Mouse (Mus musculus) C2C12 (cell line): ENCODE data around the gene Tnfsf12.

Experiments used
- CTCF ChIP-seq: IDR thresholded peaks from one replicate; pipeline ENCODE4 v1.5.1; 2011; ENCODE audit not compliant: control insufficient read depth, insufficient read depth, insufficient read length
- FOSL1 ChIP-seq: IDR thresholded peaks from one replicate; pipeline ENCODE4 v1.8.0; 2011; ENCODE audit warnings: mild to moderate bottlenecking, low read length; ENCODE audit not compliant: poor library complexity, insufficient read depth, severe bottlenecking
- MAX ChIP-seq: IDR thresholded peaks from one replicate; pipeline ENCODE4 v1.6.1; 2011; ENCODE audit warnings: mild to moderate bottlenecking, control low read depth
- MYOD1 ChIP-seq: IDR thresholded peaks from one replicate; pipeline ENCODE4 v1.6.1; 2011; ENCODE audit warnings: low read depth; ENCODE audit not compliant: control insufficient read depth, insufficient read length
- MYOG ChIP-seq: IDR thresholded peaks from one replicate; pipeline ENCODE4 v1.6.1; 2011; ENCODE audit not compliant: control insufficient read depth, insufficient read length; ENCODE audit errors: extremely low read depth
- USF1 ChIP-seq: IDR thresholded peaks from one replicate; pipeline ENCODE4 v1.6.1; 2011; ENCODE audit warnings: low read depth, mild to moderate bottlenecking, control low read depth, moderate library complexity

DNA sequence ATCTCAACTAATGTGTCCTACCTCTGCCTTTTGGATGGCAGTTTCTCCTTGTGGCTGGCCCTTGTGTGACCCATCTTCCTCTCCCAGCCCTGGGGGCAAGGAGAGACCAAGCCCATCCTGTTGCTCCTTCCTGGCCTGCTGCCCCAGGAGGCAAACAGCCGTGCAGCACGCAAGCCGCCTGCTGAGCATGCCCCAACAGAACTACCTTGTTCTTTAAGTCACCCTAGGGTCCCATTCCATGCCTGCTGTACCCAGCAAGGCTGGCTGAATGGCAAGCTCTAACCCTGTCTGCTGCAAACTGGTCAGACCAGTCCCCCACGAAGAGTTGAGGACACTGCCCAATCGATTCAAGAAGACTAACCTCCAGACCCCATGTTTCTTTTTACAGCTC, 39.6 kb downstream of the Tnfsf12 start:
- no peak for TF ChIP-seq CTCF
- TF ChIP-seq USF1: no peak
- no peak for TF ChIP-seq MAX
- TF ChIP-seq MYOG: no peak
- TF ChIP-seq FOSL1: no peak
- no peak for TF ChIP-seq MYOD1
